19 mouse cellular contexts compared by ENCODE assay signal in the genomic region with DNA sequence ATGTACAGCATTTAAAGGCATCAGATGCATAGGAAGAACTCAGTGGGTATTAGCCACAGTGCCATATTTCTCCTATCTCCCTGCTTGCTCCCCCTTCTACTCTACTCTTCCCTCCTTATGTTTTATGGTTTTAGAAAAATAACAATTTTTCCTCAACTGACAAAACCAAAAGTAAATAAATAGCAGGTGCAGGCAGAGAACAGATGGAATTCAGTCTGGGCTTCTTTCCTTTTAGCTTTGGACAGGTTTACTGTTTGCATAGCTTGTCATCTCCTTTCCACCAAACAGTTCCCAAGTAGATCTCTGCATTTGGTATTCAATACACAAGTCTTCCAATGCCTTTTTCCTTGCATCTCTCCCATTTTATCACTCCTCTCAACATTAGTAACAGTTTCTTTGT.
"Had no signal": no experiment of that assay in that cellular context is flagged by ENCODE, and none has a peak within 500 bp of the region (broad histone marks: within the 10 kb centered on the region; RNA-seq: fewer than 3 reads in every experiment).

No protein-coding gene starts in this region.

- ATAC-seq: liver, embryonic 12.5 days; midbrain, embryonic 13.5 days had no signal

- H3K9me3 ChIP-seq: limb, embryonic 10.5 days; limb, embryonic 13.5 days; liver, embryonic 12.5 days; liver, embryonic 15.5 days; lung, embryonic 15.5 days; megakaryocyte, embryonic 14.5 days; midbrain, embryonic 10.5 days; midbrain, embryonic 13.5 days; stomach, embryonic 15.5 days had no signal

- H3K27ac ChIP-seq: kidney, postnatal 0 days; layer of hippocampus, adult 2 months; limb, embryonic 10.5 days; limb, embryonic 13.5 days; liver, embryonic 12.5 days; liver, embryonic 15.5 days; lung, embryonic 15.5 days; midbrain, embryonic 10.5 days; midbrain, embryonic 13.5 days; stomach, embryonic 15.5 days had no signal

- H3K4me1 ChIP-seq: limb, embryonic 10.5 days; limb, embryonic 13.5 days; liver, embryonic 12.5 days; liver, embryonic 15.5 days; lung, embryonic 15.5 days; megakaryocyte, embryonic 14.5 days; midbrain, embryonic 10.5 days; midbrain, embryonic 13.5 days; stomach, embryonic 15.5 days had no signal

- H3K4me2 ChIP-seq: limb, embryonic 13.5 days; liver, embryonic 12.5 days; liver, embryonic 15.5 days; lung, embryonic 15.5 days; midbrain, embryonic 13.5 days; stomach, embryonic 15.5 days had no signal

- H3K9ac ChIP-seq: limb, embryonic 13.5 days; liver, embryonic 12.5 days; liver, embryonic 15.5 days; lung, embryonic 15.5 days; midbrain, embryonic 13.5 days; stomach, embryonic 15.5 days had no signal

- H3K4me3 ChIP-seq: layer of hippocampus, adult 2 months; limb, embryonic 10.5 days; limb, embryonic 13.5 days; liver, embryonic 12.5 days; liver, embryonic 15.5 days; lung, embryonic 15.5 days; megakaryocyte, embryonic 14.5 days; midbrain, embryonic 10.5 days; midbrain, embryonic 13.5 days; stomach, embryonic 15.5 days had no signal

- DNase-seq: kidney, postnatal 25 days; layer of hippocampus, adult 9-11 months; liver; lung, adult 18-20 months; lung, postnatal 10 days; lung, postnatal 36 days; spleen, adult 18-20 months; thymus, postnatal 25 days had no signal

- H3K27me3 ChIP-seq: limb, embryonic 13.5 days; liver, embryonic 12.5 days; liver, embryonic 15.5 days; lung, embryonic 15.5 days; megakaryocyte, embryonic 14.5 days; midbrain, embryonic 13.5 days; stomach, embryonic 15.5 days had no signal

- H3K36me3 ChIP-seq: limb, embryonic 10.5 days; limb, embryonic 13.5 days; liver, embryonic 12.5 days; liver, embryonic 15.5 days; lung, embryonic 15.5 days; midbrain, embryonic 10.5 days; midbrain, embryonic 13.5 days; stomach, embryonic 15.5 days had no signal
